Mouse (Mus musculus) hindbrain, embryonic 10.5 days (tissue): ENCODE results near the gene Capn5. TPM values are rescaled to one million over a fixed set of nuclear protein-coding genes. Genes with fewer than 3 reads are reported as not detected.
A peak's percentile ranks its signal among the peaks of the same experiment; 100 is the strongest.
"Not testable (repeated sequence)": the region's sequence is repeated elsewhere in the genome, so short reads cannot be mapped to it uniquely, and the experiment has no call there.

ENCODE experiments used
- DNase-seq: peaks from one replicate; pipeline ENCODE4 v3.0.0-alpha.2; 2017; ENCODE audit warnings: low spot score
- H3K27ac ChIP-seq: fragments of 300-500 bp; sonication (generic); 2 replicates; pipeline ENCODE4 v1.5.1; 2016; ENCODE audit warnings: mild to moderate bottlenecking, moderate library complexity
- H3K27me3 ChIP-seq: fragments of 300-500 bp; sonication (generic); 2 replicates; pipeline ENCODE4 v1.6.1; 2016; ENCODE audit warnings: mild to moderate bottlenecking; ENCODE audit not compliant: poor library complexity, insufficient read depth, severe bottlenecking
- H3K36me3 ChIP-seq: fragments of 300-500 bp; sonication (generic); 2 replicates; pipeline ENCODE4 v1.6.1; 2016; ENCODE audit warnings: mild to moderate bottlenecking, moderate library complexity
- H3K4me1 ChIP-seq: fragments of 300-500 bp; sonication (generic); replicated peaks from 2 replicates; pipeline ENCODE4 v1.6.1; 2016; ENCODE audit warnings: mild to moderate bottlenecking
- H3K4me3 ChIP-seq: fragments of 300-500 bp; sonication (generic); 2 replicates; pipeline ENCODE4 v1.5.1; 2016; ENCODE audit warnings: mild to moderate bottlenecking, moderate library complexity
- H3K9me3 ChIP-seq: fragments of 300-500 bp; sonication (generic); 2 replicates; pipeline ENCODE4 v1.6.1; 2016; ENCODE audit warnings: mild to moderate bottlenecking, moderate library complexity
- WGBS: fragments of 180-500 bp; shearing (Covaris S2); methylation state at CpG from one replicate; pipeline ENCODE4 v1.1.7; 2016; 5-methylcytosine and 5-hydroxymethylcytosine counted together
- polyA plus RNA-seq: library from polyadenylated mRNA; unstranded; fragments of >200 nt; fragmentation: Nextera tagmentation; extraction: Ambion mirVana; gene quantifications from 2 replicates; pipeline ENCODE4 v1.2.1, GENCODE M21; 2016

Gene Capn5
- polyA plus RNA-seq, 1 experiment from 2014 or later = 9.9 TPM

DNA sequence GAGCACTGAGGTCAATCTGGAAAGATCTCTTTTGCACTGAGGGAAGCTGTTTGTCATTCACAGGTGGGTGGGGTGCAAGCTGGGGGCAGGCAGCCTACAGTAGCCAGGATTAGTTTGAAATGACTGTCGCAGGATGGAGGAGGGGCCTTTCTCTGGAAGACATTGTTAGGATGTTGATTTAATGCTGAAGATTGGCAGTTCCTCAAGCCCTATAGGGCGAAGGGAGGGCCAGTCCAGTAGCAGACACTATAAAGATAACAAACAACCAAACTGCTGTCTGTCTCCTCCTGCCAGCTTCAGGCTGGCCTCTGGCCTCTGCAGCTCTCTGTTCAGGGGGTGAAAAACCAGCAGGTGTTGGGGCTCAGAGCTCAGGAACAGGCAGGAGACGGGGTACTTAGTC, 11.7 kb upstream of the Capn5 start:
- Histone ChIP-seq H3K4me3 (no peak overlapping the region), H3K4me1 (peaks cover 49% of the 10 kb centered on the region), H3K27ac (no peak overlapping the region), H3K36me3 (no peaks in the 10 kb centered on the region), H3K27me3 (peaks cover 69% of the 10 kb centered on the region), H3K9me3 (no peaks in the 10 kb centered on the region)
- 45% methylated on average over 3 of the region's 3 CpGs for WGBS
- DNase-seq = no peak

DNA sequence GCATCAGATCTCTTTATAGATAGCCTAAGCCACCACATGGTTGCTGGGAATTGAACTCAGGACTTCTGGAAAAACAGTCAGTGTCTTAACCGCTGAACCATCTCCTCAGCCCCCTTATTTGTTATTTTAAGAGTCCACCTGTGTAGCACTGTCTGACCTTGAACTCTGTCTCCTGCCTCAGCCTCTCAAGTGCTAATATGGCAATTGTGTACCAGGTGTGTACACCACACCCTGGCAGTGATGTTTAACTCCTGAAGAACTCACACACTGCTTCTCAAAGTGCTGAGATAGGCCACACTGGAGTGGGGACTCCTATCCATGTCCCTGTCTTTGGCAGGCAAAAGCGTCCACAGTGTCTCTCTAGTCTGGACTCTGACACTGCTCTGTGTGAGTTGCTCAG, 10.6 kb upstream of the Capn5 start:
- Histone ChIP-seq H3K27me3 (peaks cover 67% of the 10 kb centered on the region), H3K36me3 (no peaks in the 10 kb centered on the region), H3K4me3 (no peak overlapping the region), H3K4me1 (peaks cover 40% of the 10 kb centered on the region), H3K9me3 (no peaks in the 10 kb centered on the region), H3K27ac (no peak overlapping the region)
- WGBS = 85% methylated on average over 2 of the region's 2 CpGs
- no peak for DNase-seq

DNA sequence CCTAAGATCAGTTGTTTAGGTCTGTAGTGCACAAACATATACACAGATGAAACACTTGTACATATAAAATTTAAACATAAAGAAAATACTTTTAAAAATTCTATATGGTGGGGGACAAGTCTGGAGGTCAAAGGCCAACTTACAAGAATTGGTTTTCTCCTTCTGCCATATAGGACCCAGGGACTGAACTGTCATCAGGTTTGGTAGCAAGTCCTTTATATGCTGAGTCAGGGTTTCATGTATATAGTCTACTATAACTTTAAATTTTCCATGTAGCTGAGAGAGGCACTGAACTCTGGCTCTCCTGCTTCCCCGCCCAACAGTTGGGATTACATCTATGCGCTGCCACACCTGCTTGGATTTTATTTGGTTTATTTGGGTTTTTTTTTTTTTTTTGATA, 10.2 kb upstream of the Capn5 start:
- Histone ChIP-seq H3K4me1 (peaks cover 35% of the 10 kb centered on the region), H3K9me3 (no peaks in the 10 kb centered on the region), H3K36me3 (no peaks in the 10 kb centered on the region), H3K27ac (no peak overlapping the region), H3K4me3 (no peak overlapping the region), H3K27me3 (peaks cover 65% of the 10 kb centered on the region)
- 92% methylated on average over 2 of the region's 2 CpGs for WGBS
- no peak for DNase-seq

DNA sequence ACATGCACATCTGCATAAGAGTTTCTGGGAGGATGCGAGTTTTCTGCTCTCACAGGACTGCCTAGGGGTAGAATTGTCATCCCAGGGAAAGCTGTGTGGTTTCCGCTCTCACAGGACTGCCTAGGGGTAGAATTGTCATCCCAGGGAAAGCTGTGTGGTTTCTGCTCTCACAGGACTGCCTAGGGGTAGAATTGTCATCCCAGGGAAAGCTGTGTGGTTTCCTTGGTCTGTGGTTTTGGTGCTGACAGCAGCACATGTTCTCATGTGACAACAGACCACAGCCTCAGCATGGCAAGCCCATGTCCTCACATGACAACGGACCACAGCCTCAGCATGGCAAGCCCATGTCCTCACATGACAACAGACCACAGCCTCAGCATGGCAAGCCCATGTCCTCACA, 9.3 kb upstream of the Capn5 start:
- H3K9me3 ChIP-seq, DNase-seq, H3K4me3 ChIP-seq, H3K36me3 ChIP-seq: not testable (repeated sequence)
- Histone ChIP-seq H3K4me1 (peaks cover 32% of the 10 kb centered on the region), H3K27me3 (peaks cover 56% of the 10 kb centered on the region), H3K27ac (peak overlapping the region; percentile 50; the same call in 1 of the 2 replicates)
- WGBS = 78% methylated on average over 3 of the region's 3 CpGs

DNA sequence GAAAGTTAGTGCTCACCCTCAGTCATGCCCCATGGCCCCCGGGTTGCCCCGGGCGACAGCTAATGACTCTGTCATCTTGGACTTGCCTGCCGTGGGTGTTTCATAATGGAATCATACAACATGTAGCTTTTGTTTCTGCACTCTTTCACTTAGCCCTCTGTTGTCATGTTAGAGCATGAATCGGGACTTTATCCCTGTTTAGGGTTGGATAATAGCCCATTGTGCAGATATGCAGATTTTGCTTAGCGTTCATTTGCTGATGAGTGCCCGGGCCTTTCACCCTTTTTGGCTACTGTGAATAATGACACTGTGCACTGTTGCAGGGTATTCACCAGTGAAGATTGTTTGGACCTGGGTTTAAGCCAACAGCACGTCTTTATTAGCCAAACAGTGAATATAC, 8.6 kb upstream of the Capn5 start:
- H3K4me3 ChIP-seq = no peak overlapping the region
- peak overlapping the region; percentile 50; the same call in 1 of the 2 replicates for H3K27ac ChIP-seq
- 47% methylated on average over 8 of the region's 8 CpGs for WGBS
- peaks cover 32% of the 10 kb centered on the region for H3K4me1 ChIP-seq
- no peaks in the 10 kb centered on the region for H3K36me3 ChIP-seq
- H3K9me3 ChIP-seq = no peaks in the 10 kb centered on the region
- H3K27me3 ChIP-seq = peaks cover 49% of the 10 kb centered on the region
- peak; percentile 60 for DNase-seq

DNA sequence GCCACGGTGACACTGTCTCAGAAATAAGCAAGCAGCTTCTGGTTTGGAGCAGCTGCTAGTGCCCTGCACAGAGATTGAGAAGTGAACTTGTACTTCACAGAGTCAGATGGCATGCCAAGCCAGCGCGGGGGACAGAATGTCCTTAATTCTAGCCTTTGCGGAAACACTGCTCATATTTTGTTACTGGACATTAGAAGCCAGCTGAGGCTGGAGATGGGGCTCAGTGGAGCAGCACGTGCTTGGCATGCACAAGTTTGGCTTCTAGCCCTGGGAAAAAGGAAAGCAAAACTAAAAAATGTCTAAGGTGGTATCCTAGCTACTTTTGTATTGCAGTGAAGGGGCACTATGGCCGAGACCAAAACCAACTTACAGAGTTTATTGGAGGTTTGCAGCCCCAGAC, 7.3 kb upstream of the Capn5 start:
- H3K9me3 ChIP-seq = no peaks in the 10 kb centered on the region
- H3K4me3 ChIP-seq = no peak overlapping the region
- DNase-seq = no peak
- H3K27me3 ChIP-seq = peaks cover 48% of the 10 kb centered on the region
- H3K4me1 ChIP-seq = peaks cover 32% of the 10 kb centered on the region
- WGBS = 82% methylated on average over 6 of the region's 6 CpGs
- H3K27ac ChIP-seq = peak overlapping the region; percentile 30; the same call in 1 of the 2 replicates
- no peaks in the 10 kb centered on the region for H3K36me3 ChIP-seq

DNA sequence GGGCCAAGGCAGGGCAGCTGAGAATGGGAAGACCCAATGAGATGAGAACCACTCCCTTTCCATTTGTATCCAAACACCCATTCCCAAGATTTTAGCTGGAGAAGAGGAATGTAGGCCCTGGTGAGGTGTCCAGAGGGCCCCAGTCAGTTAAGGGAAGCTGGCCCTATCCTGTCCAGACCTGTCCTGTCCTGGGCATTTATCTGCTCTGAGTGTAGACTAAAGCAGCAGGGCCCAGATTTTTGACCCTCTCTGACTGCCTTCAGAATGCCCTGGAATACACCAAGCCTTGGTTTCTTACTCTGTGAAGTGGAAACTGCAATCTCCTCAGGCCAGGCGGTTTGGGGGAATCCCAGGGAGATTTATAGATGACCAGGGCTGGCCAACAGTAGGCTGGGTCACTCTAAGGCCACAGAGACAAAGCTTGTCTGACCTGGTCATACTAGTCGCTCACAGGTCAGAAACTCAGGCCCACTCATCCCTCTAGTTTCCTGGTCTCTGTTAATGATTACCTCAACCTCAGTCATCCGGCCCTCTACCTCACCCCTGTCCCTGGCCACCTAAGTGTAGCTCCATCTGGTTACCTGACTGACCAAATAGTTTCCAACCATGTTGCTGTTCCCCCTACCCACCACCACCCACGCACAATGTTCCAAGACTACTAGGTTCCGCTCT, 622 bp upstream of the Capn5 start:
- peaks cover 36% of the 10 kb centered on the region for H3K4me1 ChIP-seq
- DNase-seq = no peak
- peak overlapping the region; percentile 76 for H3K27ac ChIP-seq
- no peaks in the 10 kb centered on the region for H3K9me3 ChIP-seq
- peak overlapping the region; percentile 81 for H3K4me3 ChIP-seq
- H3K36me3 ChIP-seq = no peaks in the 10 kb centered on the region
- WGBS = 91% methylated on average over 5 of the region's 5 CpGs
- H3K27me3 ChIP-seq = peaks cover 50% of the 10 kb centered on the region

DNA sequence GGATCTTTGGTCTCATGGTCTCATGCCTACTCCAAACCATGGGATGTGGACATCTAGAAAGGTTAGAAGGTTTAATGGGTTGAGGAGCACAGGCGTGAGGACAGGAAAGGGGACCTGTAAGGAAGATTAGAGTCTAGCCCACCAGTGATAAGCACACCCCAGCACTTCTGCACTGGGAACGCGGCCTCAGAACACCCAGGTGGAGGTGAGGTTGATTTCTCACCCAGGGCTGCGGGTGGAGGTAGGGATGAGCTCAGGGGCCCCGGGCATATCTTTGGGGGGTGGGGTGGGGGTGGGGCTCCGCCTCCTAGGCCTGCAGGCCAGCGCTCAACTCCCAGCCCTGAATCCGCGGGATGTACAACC, 527 bp downstream of the Capn5 start:
- Histone ChIP-seq H3K9me3 (no peaks in the 10 kb centered on the region), H3K36me3 (no peaks in the 10 kb centered on the region), H3K4me3 (peak overlapping the region; percentile 81), H3K27ac (peak overlapping the region; percentile 76), H3K4me1 (peaks cover 47% of the 10 kb centered on the region), H3K27me3 (peaks cover 48% of the 10 kb centered on the region)
- 10% methylated on average over 9 of the region's 9 CpGs for WGBS
- no peak for DNase-seq

DNA sequence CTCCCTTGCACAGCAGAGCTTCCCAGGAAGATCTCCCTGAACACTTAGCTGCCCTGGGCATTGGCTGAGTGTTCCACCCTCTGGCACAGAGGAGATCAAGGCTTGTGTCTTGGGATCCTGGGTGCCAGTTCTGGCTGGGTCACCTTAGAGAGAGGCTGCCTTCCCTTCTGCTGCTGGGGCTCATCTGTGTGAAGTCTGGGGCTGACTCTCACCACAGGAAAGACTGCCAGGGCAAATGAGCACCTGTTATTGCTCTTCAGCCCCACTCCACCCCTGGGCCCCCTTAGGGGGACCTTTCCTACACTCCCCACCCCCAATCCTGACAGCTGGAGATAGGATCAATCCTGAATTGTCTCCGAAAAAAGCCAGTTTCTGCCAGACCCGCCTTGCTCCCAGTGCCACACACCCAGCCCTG, 996 bp downstream of the Capn5 start:
- Histone ChIP-seq H3K4me1 (peaks cover 47% of the 10 kb centered on the region), H3K4me3 (peak overlapping the region; percentile 81), H3K27me3 (peaks cover 48% of the 10 kb centered on the region), H3K27ac (peak overlapping the region; percentile 37), H3K36me3 (no peaks in the 10 kb centered on the region), H3K9me3 (no peaks in the 10 kb centered on the region)
- no peak for DNase-seq
- WGBS = 72% methylated on average over 2 of the region's 2 CpGs

DNA sequence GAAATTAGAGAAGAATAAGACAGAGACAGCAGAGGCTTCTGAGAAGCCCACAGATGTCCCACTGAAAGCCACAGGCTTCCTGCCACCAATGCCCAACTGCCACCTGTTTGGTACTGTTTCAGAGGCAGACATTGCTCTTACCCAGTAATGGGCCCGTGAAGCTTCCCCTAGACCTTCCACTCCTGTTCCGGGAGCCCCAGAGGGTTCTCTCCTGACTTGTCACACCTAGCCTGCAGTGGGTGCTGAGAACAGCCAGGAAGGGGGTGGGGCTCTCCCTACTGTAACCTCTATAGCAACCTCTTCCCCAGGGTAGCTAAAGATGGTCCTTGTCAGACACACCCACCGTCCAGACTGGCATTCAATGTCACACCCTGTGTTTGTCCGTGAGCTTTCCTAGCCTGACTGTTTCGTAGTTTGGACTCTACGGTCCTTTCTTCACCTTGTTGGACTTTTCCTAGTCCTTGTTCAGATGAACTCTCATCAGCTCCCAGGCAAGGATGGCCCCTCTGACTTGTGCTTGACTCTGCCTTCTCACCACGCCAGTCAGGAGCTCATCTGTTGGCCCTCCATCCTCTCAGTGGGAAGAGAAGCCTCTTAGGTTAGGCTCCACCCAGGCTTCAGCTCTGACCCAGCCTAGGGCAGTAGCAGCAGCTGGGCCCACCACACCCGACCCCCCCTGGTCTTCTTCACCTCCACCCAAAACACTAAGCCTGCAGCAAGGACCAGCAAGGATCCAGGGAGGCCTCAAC, 1.6 kb downstream of the Capn5 start:
- Histone ChIP-seq H3K9me3 (no peaks in the 10 kb centered on the region), H3K4me1 (peaks cover 52% of the 10 kb centered on the region), H3K27me3 (peaks cover 47% of the 10 kb centered on the region), H3K4me3 (no peak overlapping the region; the same call in 1 of the 2 replicates), H3K27ac (peak overlapping the region; percentile 37), H3K36me3 (no peaks in the 10 kb centered on the region)
- 74% methylated on average over 8 of the region's 8 CpGs for WGBS
- DNase-seq = no peak

DNA sequence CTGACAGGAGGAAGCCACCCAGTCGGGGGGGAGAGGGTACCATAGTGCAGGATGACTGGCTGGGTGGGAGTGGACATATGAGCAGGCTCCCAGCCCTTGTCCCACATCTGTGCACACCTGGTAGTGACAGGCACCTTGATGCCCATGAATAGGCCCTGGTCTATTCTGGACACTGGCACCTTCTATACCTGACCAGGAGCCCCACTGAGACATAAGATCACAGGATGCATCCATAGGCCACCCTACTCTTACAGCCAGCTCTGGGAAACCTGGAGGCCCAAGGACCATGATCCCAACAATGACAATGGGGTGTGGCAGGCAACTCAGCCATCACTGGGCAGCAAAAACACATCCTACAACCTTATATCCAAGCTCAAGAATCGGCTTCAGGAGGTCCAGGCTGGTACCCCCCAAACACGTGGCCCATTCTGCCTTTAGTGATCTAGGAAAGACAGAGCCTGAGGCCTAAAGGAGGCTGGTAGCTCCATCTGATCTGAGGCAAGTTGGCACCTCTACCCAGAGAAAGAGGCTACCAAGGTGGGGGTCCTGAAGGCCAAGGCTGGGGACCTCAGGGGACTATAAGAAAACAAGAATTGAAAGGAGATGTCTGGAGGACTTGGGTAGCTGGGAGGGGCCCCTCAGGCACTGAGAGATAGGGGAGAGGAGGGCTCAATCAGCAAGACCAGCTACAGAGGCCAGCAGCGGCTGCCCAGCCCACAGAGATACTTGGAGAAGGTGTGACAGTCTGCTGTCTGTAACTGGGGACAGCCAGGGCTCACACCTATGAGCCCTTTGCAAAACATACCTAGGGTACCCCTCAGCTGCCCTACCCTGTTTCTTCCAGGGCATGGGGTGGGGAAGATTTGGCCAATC, 3.0 kb downstream of the Capn5 start:
- Histone ChIP-seq H3K4me3 (no peak overlapping the region), H3K27me3 (peaks cover 39% of the 10 kb centered on the region), H3K27ac (peak overlapping the region; percentile 45; the same call in 1 of the 2 replicates), H3K9me3 (no peaks in the 10 kb centered on the region), H3K36me3 (no peaks in the 10 kb centered on the region), H3K4me1 (peaks cover 66% of the 10 kb centered on the region)
- WGBS = 85% methylated on average over 4 of the region's 4 CpGs
- DNase-seq = no peak

DNA sequence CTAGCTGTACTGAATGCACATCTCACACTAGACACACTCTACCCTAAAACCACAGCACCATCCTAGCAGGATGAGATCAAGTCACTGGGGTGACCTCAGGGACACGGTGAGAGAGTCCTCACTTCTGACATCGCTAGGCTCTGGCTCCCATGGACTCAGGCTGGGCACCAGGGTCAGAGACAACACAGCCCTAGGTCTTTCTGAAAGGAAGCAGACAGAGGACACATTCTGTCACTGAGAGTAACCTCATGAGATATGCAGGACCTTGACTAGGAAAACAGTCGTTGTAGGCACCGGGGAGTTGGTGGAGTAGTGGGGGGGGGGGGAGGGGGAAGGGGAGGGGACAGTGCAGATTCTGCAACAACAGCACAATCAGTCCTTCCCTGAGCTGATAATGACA, 4.7 kb downstream of the Capn5 start:
- 59% methylated on average over 4 of the region's 4 CpGs for WGBS
- H3K9me3 ChIP-seq = no peaks in the 10 kb centered on the region
- H3K4me3 ChIP-seq = no peak overlapping the region
- no peak for DNase-seq
- 0 out of 2 replicates have a peak overlapping the region, but pooled peaks have one; percentile 23 for H3K27ac ChIP-seq
- peaks cover 57% of the 10 kb centered on the region for H3K4me1 ChIP-seq
- peaks cover 23% of the 10 kb centered on the region for H3K27me3 ChIP-seq
- H3K36me3 ChIP-seq = no peaks in the 10 kb centered on the region
